Mouse (Mus musculus) gastrocnemius, postnatal 14 days (tissue): Measurements from ENCODE around the gene Shq1. TPM values are rescaled to one million over a fixed set of nuclear protein-coding genes. Genes with fewer than 3 reads are reported as not detected.

Source experiments
- DNase-seq: peaks from one replicate; pipeline ENCODE4 v3.0.0; 2021; ENCODE audit warnings: mixed read lengths
- intact Hi-C: fragments of 180-260 bp; cut with DNase I; formaldehyde crosslinking; loops from one replicate; pipeline ENCODE4 v1.15.1; 2025; ENCODE audit warnings: low total_unique reads
- total RNA-seq, 2 experiments: library from RNA; stranded (reverse); gene quantifications; 2 replicates each; pipeline ENCODE4 v1.2.3; 2021

Shq1 gene
- total RNA-seq, 2 experiments from 2014 or later, result 1.4 to 2.1 TPM

DNA sequence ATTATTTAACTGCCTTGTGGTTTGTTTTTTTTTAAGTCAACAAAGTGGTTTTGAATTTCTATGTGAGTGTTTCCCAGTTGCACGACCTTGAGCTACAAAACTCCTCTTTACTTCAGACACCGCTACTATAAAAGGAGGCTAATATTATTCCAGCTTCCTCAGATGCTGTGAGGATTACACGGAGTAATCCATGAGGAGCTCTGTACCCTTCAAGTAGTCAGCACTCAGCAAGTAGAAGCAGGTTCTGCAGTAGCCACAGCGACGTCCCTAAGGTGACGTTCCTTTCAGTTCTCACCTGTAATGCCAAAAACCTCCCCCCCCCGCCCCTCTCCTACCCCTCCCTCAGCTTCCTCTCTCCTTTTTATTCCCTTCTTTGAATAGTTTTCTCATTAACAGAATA lies 444 bp upstream of the Shq1 start:
- intact Hi-C loops, result no loop called here
- DNase-seq, result no peak

DNA sequence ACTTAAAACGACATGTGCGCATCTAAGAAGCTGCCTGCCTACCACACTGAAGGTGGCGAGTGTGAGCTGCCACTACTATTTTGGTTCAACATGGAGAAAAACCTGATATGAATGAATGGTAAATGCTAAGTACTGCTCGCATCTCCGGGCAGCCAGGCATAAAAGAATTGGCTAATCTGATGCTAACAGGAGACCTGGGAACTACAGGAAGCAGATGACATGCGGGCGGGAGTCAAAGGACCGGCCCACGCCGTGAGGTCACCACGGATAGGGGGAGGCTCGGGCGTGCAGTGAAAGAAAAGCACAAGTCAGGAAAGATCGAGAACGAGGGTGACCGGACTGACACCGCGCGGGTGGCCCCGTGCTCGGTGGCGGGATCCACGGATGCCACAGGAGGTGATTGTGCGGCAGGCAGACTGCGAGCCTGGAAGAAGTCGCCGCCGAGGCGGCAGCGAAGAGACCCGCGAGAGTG lies 551 bp downstream of the Shq1 start:
- DNase-seq, result peak; percentile 52
- intact Hi-C loops, result no loop called here

- DNase-seq, result no peak
- intact Hi-C loops, result no loop called here
Measured at GRCm38 (mm10) chr6:100668858-100669257, 2.1 kb downstream of the Shq1 start.

DNA sequence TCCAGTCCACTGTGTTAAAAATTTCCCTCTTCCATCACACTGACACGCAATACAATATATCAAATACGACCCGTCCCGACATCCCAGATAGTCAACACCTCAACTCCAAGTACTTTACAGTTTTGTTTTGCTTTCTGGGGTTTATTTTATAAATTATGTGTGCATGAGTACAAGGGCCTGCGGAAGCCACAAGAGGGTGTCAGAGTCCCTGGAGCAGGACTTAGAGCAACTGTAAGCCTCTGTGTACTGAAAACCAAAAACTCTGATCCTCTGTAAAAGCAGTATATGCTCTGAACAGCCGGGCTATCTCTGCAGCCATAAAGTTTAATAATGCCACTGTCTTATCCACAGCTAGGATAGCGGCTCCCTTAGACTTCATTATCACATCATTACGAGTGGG lies 3.3 kb downstream of the Shq1 start:
- DNase-seq, result no peak
- intact Hi-C loops, result no loop called here

GRCm38 (mm10) chr6:100662224-100662623 lies 8.7 kb downstream of the Shq1 start:
- intact Hi-C loops, result no loop called here
- DNase-seq, result no peak

GRCm38 (mm10) chr6:100660395-100660794 lies 10.6 kb downstream of the Shq1 start:
- peak; percentile 77 for DNase-seq
- intact Hi-C loops, result no loop called here

- DNase-seq, result no peak
- intact Hi-C loops, result no loop called here
Measured at GRCm38 (mm10) chr6:100652535-100652934, 18.4 kb downstream of the Shq1 start.

DNA sequence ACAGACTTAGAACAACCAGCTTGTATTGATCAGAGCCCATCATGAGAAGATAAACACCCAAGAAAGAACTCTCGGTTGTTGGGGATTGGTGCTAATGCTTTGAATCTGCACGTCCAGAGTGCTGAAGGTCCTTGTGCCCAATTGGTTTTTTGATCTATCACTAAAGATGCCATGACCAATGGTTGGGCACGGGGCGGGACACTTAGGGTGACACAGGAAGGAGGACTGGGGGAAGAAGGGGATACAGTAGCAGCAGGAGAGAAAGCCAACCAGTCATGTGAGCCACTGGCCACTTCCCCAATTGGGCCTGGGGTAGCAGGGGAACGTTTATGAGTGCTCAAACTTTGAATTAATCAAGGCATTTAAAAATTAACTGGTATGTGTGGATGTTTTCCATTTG lies 23.8 kb downstream of the Shq1 start:
- DNase-seq, result no peak
- intact Hi-C loops, result loop anchor here (5.0 to 10.0 kb wide), 2 partner anchors 35 to 842 kb away; no protein-coding TSS in a partner anchor

- intact Hi-C loops, result loop anchor here (5.0 to 10.0 kb wide), 2 partner anchors 33 to 841 kb away; no protein-coding TSS in a partner anchor
- peak; percentile 29 for DNase-seq
Measured at GRCm38 (mm10) chr6:100645469-100646201, 25.3 kb downstream of the Shq1 start.

- no peak for DNase-seq
- intact Hi-C loops, result loop anchor here (5.0 to 10.0 kb wide), 2 partner anchors 32 to 840 kb away; no protein-coding TSS in a partner anchor
Measured at GRCm38 (mm10) chr6:100644631-100645030, 26.3 kb downstream of the Shq1 start.

DNA sequence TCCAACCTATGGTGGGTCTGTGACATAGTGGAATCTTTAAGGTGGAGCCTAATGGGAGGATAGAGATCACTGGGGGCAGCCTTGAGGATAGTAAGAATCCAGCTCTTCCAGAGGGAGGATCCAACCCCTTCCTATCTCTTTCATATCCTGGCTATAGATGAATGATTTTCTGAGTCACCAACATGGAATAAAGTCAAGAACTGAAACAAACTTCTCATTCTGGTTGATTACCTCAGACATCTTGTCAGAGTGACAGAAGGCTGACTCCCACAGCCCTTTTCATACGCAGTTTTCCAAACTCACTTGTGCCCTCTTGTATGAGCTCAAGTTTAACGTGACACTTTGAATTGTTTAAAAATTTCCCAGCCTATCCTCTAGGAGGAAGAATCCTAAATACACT lies 28.2 kb downstream of the Shq1 start:
- intact Hi-C loops, result loop anchor here (10.0 kb wide), 1 partner anchor 838 kb away; no protein-coding TSS in a partner anchor
- no peak for DNase-seq

DNA sequence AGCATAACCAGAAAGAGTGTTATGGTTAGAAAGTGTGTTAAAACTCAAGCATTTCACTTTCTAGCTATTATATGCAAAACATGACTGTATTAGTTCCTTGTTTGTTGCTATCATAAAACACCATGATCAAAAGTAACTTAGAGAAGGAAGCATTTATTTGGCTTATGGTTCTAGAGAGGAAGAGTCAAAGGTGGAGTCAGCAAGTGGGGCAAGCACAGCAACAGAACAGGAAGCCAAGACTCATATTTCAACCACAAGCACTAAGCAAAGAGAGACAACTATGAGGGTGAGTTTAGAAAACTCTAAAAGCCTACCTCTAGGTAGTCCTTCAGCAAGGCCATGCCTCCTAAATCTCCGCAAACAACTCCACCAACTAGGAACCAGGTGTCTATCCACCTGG lies 30.4 kb downstream of the Shq1 start:
- no peak for DNase-seq
- intact Hi-C loops, result loop anchor here (10.0 kb wide), 1 partner anchor 836 kb away; no protein-coding TSS in a partner anchor

- DNase-seq, result no peak
- intact Hi-C loops, result no loop called here
Measured at GRCm38 (mm10) chr6:100629086-100629485, 41.9 kb downstream of the Shq1 start.

- intact Hi-C loops, result no loop called here
Measured at GRCm38 (mm10) chr6:100628223-100628622, 42.7 kb downstream of the Shq1 start.

GRCm38 (mm10) chr6:100623922-100624321 lies 47.0 kb downstream of the Shq1 start:
- no peak for DNase-seq
- intact Hi-C loops, result no loop called here

More at GRCm38 (mm10) chr6:100628223-100628622, 42.7 kb downstream of the Shq1 start:
- no peak for DNase-seq

- DNase-seq, result no peak
- intact Hi-C loops, result no loop called here
Measured at GRCm38 (mm10) chr6:100622861-100623507, 48.0 kb downstream of the Shq1 start.

DNA sequence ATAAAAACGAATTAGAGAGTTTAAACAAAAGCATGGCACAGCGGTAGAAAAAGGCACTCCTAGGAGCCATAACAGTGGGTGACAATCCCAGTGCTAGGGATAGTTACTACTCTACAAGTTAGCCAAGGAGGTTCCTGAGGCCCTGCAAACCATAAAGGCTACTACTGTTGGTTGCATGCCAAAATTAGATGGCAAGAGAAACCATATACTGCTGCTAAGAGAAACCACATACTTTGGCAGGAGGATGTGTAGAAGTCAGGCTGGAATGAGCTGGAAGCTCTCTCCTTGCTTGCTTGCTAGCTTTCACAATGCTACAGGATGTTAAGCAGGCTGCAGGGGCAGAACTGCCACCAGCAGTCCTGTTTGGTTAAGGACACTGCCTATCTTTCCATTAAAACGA lies 50.5 kb downstream of the Shq1 start:
- intact Hi-C loops, result no loop called here
- no peak for DNase-seq

GRCm38 (mm10) chr6:100619309-100619708 lies 51.6 kb downstream of the Shq1 start:
- no peak for DNase-seq
- intact Hi-C loops, result no loop called here

DNA sequence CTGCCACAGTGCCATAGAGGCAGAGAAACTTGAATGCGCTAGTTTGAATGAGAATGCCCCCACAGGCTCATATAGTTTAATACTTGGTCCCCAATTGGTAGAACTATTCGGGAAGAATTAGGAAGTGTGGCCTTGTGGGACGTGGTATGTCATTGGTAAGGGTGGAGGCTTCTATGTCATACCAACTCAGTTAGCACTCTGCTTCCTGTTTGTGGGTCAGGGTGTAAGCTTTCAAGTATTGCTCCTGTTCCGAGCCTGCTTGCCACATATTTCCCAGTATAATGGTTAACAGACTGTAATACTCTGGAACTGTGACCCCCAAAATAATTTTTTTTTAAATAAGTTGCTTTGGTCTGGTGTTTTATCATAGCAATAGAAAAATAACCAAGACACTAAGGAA lies 54.8 kb downstream of the Shq1 start:
- no peak for DNase-seq
- intact Hi-C loops, result no loop called here

GRCm38 (mm10) chr6:100613593-100614267 lies 57.2 kb downstream of the Shq1 start:
- DNase-seq, result no peak
- intact Hi-C loops, result loop anchor here (5.0 kb wide), 1 partner anchor 34 kb away; no protein-coding TSS in a partner anchor
